Mouse (Mus musculus) midbrain, embryonic 14.5 days (tissue): ENCODE measurements around the gene Bcas3. TPM values are rescaled to one million over a fixed set of nuclear protein-coding genes. Genes with fewer than 3 reads are reported as not detected.
A peak's percentile ranks its signal among the peaks of the same experiment; 100 is the strongest.

Source experiments
- ATAC-seq: fragments of 200-750 bp; cut with Nextera tagmentation; 2 replicates; pipeline ENCODE4 v1.8.0; 2017; ENCODE audit warnings: moderate number of reproducible peaks, moderate library complexity; ENCODE audit not compliant: low FRiP score, low TSS enrichment
- DNase-seq: peaks from one replicate; pipeline ENCODE4 v3.0.0-alpha.2; 2015
- H3K27ac ChIP-seq: fragments of 300-500 bp; sonication (generic); replicated peaks from 2 replicates; pipeline ENCODE4 v1.5.1; 2014; ENCODE audit warnings: mild to moderate bottlenecking, low read depth, low read length, moderate library complexity
- H3K27me3 ChIP-seq: fragments of 300-500 bp; sonication (generic); 2 replicates; pipeline ENCODE4 v1.6.1; 2014; ENCODE audit warnings: low read length, control low read depth, mixed read lengths; ENCODE audit not compliant: control insufficient read depth, insufficient read depth
- H3K36me3 ChIP-seq: fragments of 300-500 bp; sonication (generic); 2 replicates; pipeline ENCODE4 v1.6.1; 2014; ENCODE audit warnings: low read length, control low read depth; ENCODE audit not compliant: control insufficient read depth, insufficient read depth
- H3K4me1 ChIP-seq: fragments of 300-500 bp; sonication (generic); 2 replicates; pipeline ENCODE4 v1.6.1; 2014; ENCODE audit warnings: mild to moderate bottlenecking, antibody characterized with exemption, low read length, control low read depth; ENCODE audit not compliant: control insufficient read depth, insufficient read depth
- H3K4me2 ChIP-seq: fragments of 300-500 bp; sonication (generic); 2 replicates; pipeline ENCODE4 v1.6.1; 2014; ENCODE audit warnings: mild to moderate bottlenecking, low read length, moderate library complexity
- H3K4me3 ChIP-seq: fragments of 300-500 bp; sonication (generic); replicated peaks from 2 replicates; pipeline ENCODE4 v1.5.1; 2014; ENCODE audit warnings: low read depth, low read length
- H3K9ac ChIP-seq: fragments of 300-500 bp; sonication (generic); replicated peaks from 2 replicates; pipeline ENCODE4 v1.6.1; 2014; ENCODE audit warnings: mild to moderate bottlenecking, low read length, moderate library complexity
- H3K9me3 ChIP-seq: fragments of 300-500 bp; sonication (generic); 2 replicates; pipeline ENCODE4 v1.6.1; 2016; ENCODE audit warnings: low read length, control low read depth, mixed read lengths; ENCODE audit not compliant: control insufficient read depth
- WGBS: fragments of 180-500 bp; shearing (Covaris S2); extraction: QIAGEN DNeasy Blood & Tissue Kit; methylation state at CpG from one replicate; pipeline ENCODE4 v1.1.7; 2014; 5-methylcytosine and 5-hydroxymethylcytosine counted together
- polyA plus RNA-seq: library from polyadenylated mRNA; unstranded; fragments of >200 nt; fragmentation: Nextera tagmentation; extraction: Ambion mirVana; gene quantifications from 2 replicates; pipeline ENCODE4 v1.2.1, GENCODE M21; 2014

Gene Bcas3
- polyA plus RNA-seq, 1 experiment from 2014 or later, result 33.4 TPM

GRCm38 (mm10) chr11:85837291-85837647 is 484.3 kb downstream of the Bcas3 start:
- Histone ChIP-seq H3K36me3 (no peaks in the 10 kb centered on the region), H3K9ac (no peak overlapping the region), H3K27me3 (peaks cover 87% of the 10 kb centered on the region), H3K9me3 (no peaks in the 10 kb centered on the region), H3K4me1 (peaks cover 14% of the 10 kb centered on the region; the same call in 1 of the 2 replicates), H3K4me2 (no peak overlapping the region), H3K27ac (no peak overlapping the region), H3K4me3 (no peak overlapping the region)
- ATAC-seq (no peak), DNase-seq (peak; percentile 35)
- WGBS, result under 1% methylated on average over 18 of the region's 18 CpGs

DNA sequence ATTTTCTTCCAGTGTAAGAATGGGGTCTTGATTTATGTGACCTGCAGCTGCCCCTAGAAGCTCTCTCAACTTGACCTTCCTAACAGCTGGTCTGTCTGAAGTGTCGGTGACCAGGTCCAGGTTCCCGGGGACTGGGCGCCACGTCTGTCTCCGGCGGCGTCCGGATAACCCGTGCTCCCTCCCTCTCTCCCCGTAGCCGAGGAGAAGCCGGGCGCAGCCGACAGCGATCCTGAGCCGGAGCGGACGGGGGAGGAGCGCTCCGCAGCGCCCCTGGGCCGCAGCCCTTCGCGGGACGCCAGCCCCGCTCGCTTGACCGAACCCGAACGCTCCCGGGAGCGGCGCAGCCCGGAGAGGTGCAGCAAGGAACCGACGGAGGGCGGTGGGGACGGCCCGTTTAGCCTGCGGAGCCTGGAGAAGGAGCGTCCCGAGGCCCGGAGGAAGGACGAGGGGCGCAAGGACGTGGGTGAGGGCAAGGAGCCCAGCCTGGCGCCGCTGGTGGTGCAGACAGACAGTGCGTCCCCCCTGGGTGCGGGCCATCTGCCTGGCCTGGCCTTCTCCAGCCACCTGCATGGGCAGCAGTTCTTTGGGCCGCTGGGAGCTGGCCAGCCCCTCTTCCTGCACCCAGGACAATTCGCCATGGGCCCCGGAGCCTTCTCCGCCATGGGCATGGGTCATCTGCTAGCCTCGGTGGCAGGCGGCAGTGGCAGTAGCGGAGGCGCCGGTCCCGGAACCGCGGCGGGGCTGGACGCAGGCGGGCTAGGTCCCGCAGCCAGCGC is 484.9 kb downstream of the Bcas3 start:
- no peaks in the 10 kb centered on the region for H3K36me3 ChIP-seq
- H3K4me2 ChIP-seq, result peak overlapping the region; percentile 24; the same call in 1 of the 2 replicates
- peaks cover 9% of the 10 kb centered on the region; the same call in 1 of the 2 replicates for H3K4me1 ChIP-seq
- H3K9me3 ChIP-seq, result no peaks in the 10 kb centered on the region
- peaks cover 90% of the 10 kb centered on the region for H3K27me3 ChIP-seq
- 1% methylated on average over 67 of the region's 67 CpGs for WGBS
- H3K27ac ChIP-seq, result no peak overlapping the region
- ATAC-seq (no peak), DNase-seq (peak; percentile 41)
- H3K9ac ChIP-seq, result peak overlapping the region; percentile 16; the same call in 1 of the 2 replicates
- peak overlapping the region; percentile 14; the same call in 1 of the 2 replicates for H3K4me3 ChIP-seq

GRCm38 (mm10) chr11:85838424-85839257 is 485.7 kb downstream of the Bcas3 start:
- Histone ChIP-seq H3K4me1 (0 out of 2 replicates have a peak, but pooled peaks cover 4% of the 10 kb centered on the region), H3K27ac (no peak overlapping the region), H3K9ac (no peak overlapping the region), H3K4me3 (0 out of 2 replicates have a peak overlapping the region, but pooled peaks have one; percentile 14), H3K4me2 (no peak overlapping the region), H3K36me3 (no peaks in the 10 kb centered on the region), H3K27me3 (peaks cover 98% of the 10 kb centered on the region), H3K9me3 (no peaks in the 10 kb centered on the region)
- no peak for ATAC-seq
- WGBS, result 2% methylated on average over 20 of the region's 20 CpGs
- no peak for DNase-seq

GRCm38 (mm10) chr11:85839258-85840030 is 486.5 kb downstream of the Bcas3 start:
- no peaks in the 10 kb centered on the region for H3K9me3 ChIP-seq
- no peaks in the 10 kb centered on the region for H3K36me3 ChIP-seq
- WGBS, result 3% methylated on average over 7 of the region's 7 CpGs
- no peak overlapping the region for H3K4me3 ChIP-seq
- H3K27me3 ChIP-seq, result peaks cover 100% of the 10 kb centered on the region
- H3K4me2 ChIP-seq, result no peak overlapping the region
- no peak overlapping the region for H3K9ac ChIP-seq
- peaks cover 10% of the 10 kb centered on the region; the same call in 1 of the 2 replicates for H3K4me1 ChIP-seq
- ATAC-seq (no peak), DNase-seq (no peak)
- no peak overlapping the region for H3K27ac ChIP-seq

- 3% methylated on average over 27 of the region's 27 CpGs for WGBS
- Histone ChIP-seq H3K36me3 (no peaks in the 10 kb centered on the region), H3K9ac (no peak overlapping the region), H3K4me2 (peak overlapping the region; percentile 30), H3K4me1 (peaks cover 13% of the 10 kb centered on the region; the same call in 1 of the 2 replicates), H3K27ac (no peak overlapping the region), H3K9me3 (no peaks in the 10 kb centered on the region), H3K4me3 (peak overlapping the region; percentile 20; the same call in 1 of the 2 replicates), H3K27me3 (peaks cover 100% of the 10 kb centered on the region)
- DNase-seq (peak; percentile 68), ATAC-seq (no peak)
Measured at GRCm38 (mm10) chr11:85840031-85840802, 487.2 kb downstream of the Bcas3 start.

GRCm38 (mm10) chr11:85840803-85841145 is 487.8 kb downstream of the Bcas3 start:
- Histone ChIP-seq H3K27ac (no peak overlapping the region), H3K9me3 (no peaks in the 10 kb centered on the region), H3K27me3 (peaks cover 100% of the 10 kb centered on the region), H3K4me3 (peak overlapping the region; percentile 20), H3K4me2 (peak overlapping the region; percentile 30), H3K4me1 (peaks cover 13% of the 10 kb centered on the region; the same call in 1 of the 2 replicates), H3K36me3 (no peaks in the 10 kb centered on the region), H3K9ac (no peak overlapping the region)
- 1% methylated on average over 21 of the region's 21 CpGs for WGBS
- ATAC-seq, result no peak
- DNase-seq, result peak; percentile 29

GRCm38 (mm10) chr11:85841211-85841681 is 488.3 kb downstream of the Bcas3 start:
- H3K9me3 ChIP-seq, result no peaks in the 10 kb centered on the region
- 3% methylated on average over 8 of the region's 8 CpGs for WGBS
- peak overlapping the region; percentile 31; the same call in 1 of the 2 replicates for H3K4me3 ChIP-seq
- H3K27ac ChIP-seq, result no peak overlapping the region
- H3K4me1 ChIP-seq, result peaks cover 13% of the 10 kb centered on the region; the same call in 1 of the 2 replicates
- peak; percentile 56 for DNase-seq
- peaks cover 95% of the 10 kb centered on the region for H3K27me3 ChIP-seq
- no peak for ATAC-seq
- no peak overlapping the region for H3K9ac ChIP-seq
- no peaks in the 10 kb centered on the region for H3K36me3 ChIP-seq
- peak overlapping the region; percentile 58 for H3K4me2 ChIP-seq
